Mouse (Mus musculus): ENCODE measurements around the gene Vsig10l. TPM values are rescaled to one million over a fixed set of nuclear protein-coding genes. Genes with fewer than 3 reads are reported as not detected.

Vsig10l gene
- polyA plus RNA-seq, 1 experiment, result 5.7 TPM

GRCm38 (mm10) chr7:43436341-43437255 is 26.4 kb upstream of the Vsig10l start, which contains the start of gene Nkg7:
Nkg7 (plus strand) TSS chr7:43437073.
- peak within 1 kb of the TSS; percentile 40 for H3K4me3 ChIP-seq (replicated peaks; ENCODE audit: control insufficient read depth, low read depth, low read length)
- peaks cover 5% of the 10 kb centered on the region; the same call in 1 of the 2 replicates for H3K4me1 ChIP-seq (ENCODE audit: control insufficient read depth, insufficient read depth, low read length)
- WGBS, result 16% methylated on average over 10 of the region's 10 CpGs
- peak within 1 kb of the TSS; percentile 52 for H3K27ac ChIP-seq (ENCODE audit: control insufficient read depth, insufficient read depth, low read depth, low read length, poor library complexity)
- TF ChIP-seq CTCF (IDR thresholded peaks at IDR 0.05; ENCODE audit: control insufficient read depth, insufficient read depth, low read length) (0 out of 2 replicates have a peak, but pooled peaks have one; percentile 5), POLR2A (IDR thresholded peaks at IDR 0.05; ENCODE audit: borderline replicate concordance, control insufficient read depth, low read depth, low read length) (no peak)

GRCm38 (mm10) chr7:43438611-43439010 is 24.3 kb upstream of the Vsig10l start:
- 14% methylated on average over 4 of the region's 4 CpGs for WGBS
- Histone ChIP-seq H3K4me1 (ENCODE audit: control insufficient read depth, insufficient read depth, low read length) (peaks cover 7% of the 10 kb centered on the region; the same call in 1 of the 2 replicates), H3K4me3 (replicated peaks; ENCODE audit: control insufficient read depth, low read depth, low read length) (peak overlapping the region; percentile 45), H3K27ac (ENCODE audit: control insufficient read depth, insufficient read depth, low read depth, low read length, poor library complexity) (no peak overlapping the region)
- no peak for TF ChIP-seq CTCF (IDR thresholded peaks at IDR 0.05; ENCODE audit: control insufficient read depth, insufficient read depth, low read length)
- no peak for TF ChIP-seq POLR2A (IDR thresholded peaks at IDR 0.05; ENCODE audit: borderline replicate concordance, control insufficient read depth, low read depth, low read length)

GRCm38 (mm10) chr7:43440482-43440881 is 22.5 kb upstream of the Vsig10l start, which contains the start of gene Cldnd2:
Cldnd2 (plus strand) TSS chr7:43440782.
- no peak within 1 kb of the TSS for H3K4me3 ChIP-seq (replicated peaks; ENCODE audit: control insufficient read depth, low read depth, low read length)
- H3K4me1 ChIP-seq (ENCODE audit: control insufficient read depth, insufficient read depth, low read length), result peaks cover 7% of the 10 kb centered on the region; the same call in 1 of the 2 replicates
- 0 out of 2 replicates have a peak within 1 kb of the TSS, but pooled peaks have one; percentile 25 for H3K27ac ChIP-seq (ENCODE audit: control insufficient read depth, insufficient read depth, low read depth, low read length, poor library complexity)
- WGBS, result 69% methylated on average over 6 of the region's 6 CpGs
- TF ChIP-seq CTCF (IDR thresholded peaks at IDR 0.05; ENCODE audit: control insufficient read depth, insufficient read depth, low read length) (no peak), POLR2A (IDR thresholded peaks at IDR 0.05; ENCODE audit: borderline replicate concordance, control insufficient read depth, low read depth, low read length) (no peak)

GRCm38 (mm10) chr7:43441071-43441470 is 21.9 kb upstream of the Vsig10l start:
- Histone ChIP-seq H3K4me3 (replicated peaks; ENCODE audit: control insufficient read depth, low read depth, low read length) (no peak overlapping the region), H3K4me1 (ENCODE audit: control insufficient read depth, insufficient read depth, low read length) (peaks cover 7% of the 10 kb centered on the region; the same call in 1 of the 2 replicates), H3K27ac (ENCODE audit: control insufficient read depth, insufficient read depth, low read depth, low read length, poor library complexity) (no peak overlapping the region)
- TF ChIP-seq POLR2A (IDR thresholded peaks at IDR 0.05; ENCODE audit: borderline replicate concordance, control insufficient read depth, low read depth, low read length) (no peak), CTCF (IDR thresholded peaks at IDR 0.05; ENCODE audit: control insufficient read depth, insufficient read depth, low read length) (no peak)
- WGBS, result 60% methylated on average over 3 of the region's 3 CpGs

- TF ChIP-seq CTCF (IDR thresholded peaks at IDR 0.05; ENCODE audit: control insufficient read depth, insufficient read depth, low read length), result no peak
- 5% methylated on average over 9 of the region's 9 CpGs for WGBS
- H3K27ac ChIP-seq (ENCODE audit: control insufficient read depth, insufficient read depth, low read depth, low read length, poor library complexity), result peak overlapping the region; percentile 75
- H3K4me3 ChIP-seq (replicated peaks; ENCODE audit: control insufficient read depth, low read depth, low read length), result peak overlapping the region; percentile 90
- H3K4me1 ChIP-seq (ENCODE audit: control insufficient read depth, insufficient read depth, low read length), result peaks cover 4% of the 10 kb centered on the region; the same call in 1 of the 2 replicates
These were observed 20.3 kb upstream of the Vsig10l start for GRCm38 (mm10) chr7:43442684-43443083.

GRCm38 (mm10) chr7:43443126-43443916 is 19.6 kb upstream of the Vsig10l start:
- TF ChIP-seq POLR2A (IDR thresholded peaks at IDR 0.05; ENCODE audit: borderline replicate concordance, control insufficient read depth, low read depth, low read length) (peak; percentile 78), CTCF (IDR thresholded peaks at IDR 0.05; ENCODE audit: control insufficient read depth, insufficient read depth, low read length) (no peak)
- under 1% methylated on average over 36 of the region's 36 CpGs for whole genome bisulfite sequencing
- H3K4me1 ChIP-seq (ENCODE audit: control insufficient read depth, insufficient read depth, low read length), result peaks cover 4% of the 10 kb centered on the region; the same call in 1 of the 2 replicates
- H3K27ac ChIP-seq (ENCODE audit: control insufficient read depth, insufficient read depth, low read depth, low read length, poor library complexity), result peak overlapping the region; percentile 75
- peak overlapping the region; percentile 90 for H3K4me3 ChIP-seq (replicated peaks; ENCODE audit: control insufficient read depth, low read depth, low read length)

GRCm38 (mm10) chr7:43443917-43444293 is 19.0 kb upstream of the Vsig10l start, which contains the start of the genes Etfb and Gm45233:
Etfb (plus strand) TSS chr7:43444083.
Gm45233 (plus strand) TSS chr7:43444128.
- under 1% methylated on average over 27 of the region's 27 CpGs for WGBS
- TF ChIP-seq POLR2A (IDR thresholded peaks at IDR 0.05; ENCODE audit: borderline replicate concordance, control insufficient read depth, low read depth, low read length), result peak; percentile 96
- TF ChIP-seq CTCF (IDR thresholded peaks at IDR 0.05; ENCODE audit: control insufficient read depth, insufficient read depth, low read length), result 0 out of 2 replicates have a peak, but pooled peaks have one; percentile 8
- peaks cover 4% of the 10 kb centered on the region; the same call in 1 of the 2 replicates for H3K4me1 ChIP-seq (ENCODE audit: control insufficient read depth, insufficient read depth, low read length)
- peak within 1 kb of the TSS; percentile 90 for H3K4me3 ChIP-seq (replicated peaks; ENCODE audit: control insufficient read depth, low read depth, low read length)
- H3K27ac ChIP-seq (ENCODE audit: control insufficient read depth, insufficient read depth, low read depth, low read length, poor library complexity), result peak within 1 kb of the TSS; percentile 75
